Mouse (Mus musculus): ENCODE results near the gene Olfr1288. TPM values are rescaled to one million over a fixed set of nuclear protein-coding genes. Genes with fewer than 3 reads are reported as not detected.

Olfr1288 gene
- polyA plus RNA-seq (2015; fragmentation: Nextera tagmentation; extraction: Ambion mirVana): not detected in 2 replicates

DNA sequence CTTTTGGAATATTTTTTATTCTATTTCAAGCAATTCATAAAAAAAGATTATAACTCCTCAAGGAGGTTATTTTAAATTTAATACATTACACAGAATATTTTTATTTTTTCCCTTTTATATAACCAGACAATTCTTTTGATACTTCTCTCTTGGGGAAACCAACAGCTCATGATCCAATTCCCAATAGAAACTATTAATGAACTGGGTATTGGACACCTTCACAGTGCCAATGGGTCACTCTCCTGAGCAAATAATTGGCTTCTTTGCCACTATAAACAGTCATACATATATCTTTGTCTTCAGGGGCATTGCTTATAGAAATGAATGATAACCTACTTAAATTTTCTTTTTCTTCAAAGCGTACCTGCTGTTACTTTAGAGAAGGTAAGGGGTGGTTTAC lies at the start of gene Olfr1288:
Olfr1288 (plus strand) TSS at position 301 of the 400 bp plus-strand sequence.
- no peak within 1 kb of the TSS for H3K4me2 ChIP-seq (replicated peaks)
- no peaks in the 10 kb centered on the region for H3K36me3 ChIP-seq
- H3K4me1 ChIP-seq (replicated peaks): no peaks in the 10 kb centered on the region
- no peaks in the 10 kb centered on the region for H3K9me3 ChIP-seq
- no peak within 1 kb of the TSS for H3K9ac ChIP-seq
- no peaks in the 10 kb centered on the region for H3K27me3 ChIP-seq (replicated peaks)
- H3K4me3 ChIP-seq (replicated peaks): no peak within 1 kb of the TSS
- no peak within 1 kb of the TSS for H3K27ac ChIP-seq
- 91% methylated on average over 1 of the region's 1 CpGs for WGBS
- ATAC-seq: no peak

DNA sequence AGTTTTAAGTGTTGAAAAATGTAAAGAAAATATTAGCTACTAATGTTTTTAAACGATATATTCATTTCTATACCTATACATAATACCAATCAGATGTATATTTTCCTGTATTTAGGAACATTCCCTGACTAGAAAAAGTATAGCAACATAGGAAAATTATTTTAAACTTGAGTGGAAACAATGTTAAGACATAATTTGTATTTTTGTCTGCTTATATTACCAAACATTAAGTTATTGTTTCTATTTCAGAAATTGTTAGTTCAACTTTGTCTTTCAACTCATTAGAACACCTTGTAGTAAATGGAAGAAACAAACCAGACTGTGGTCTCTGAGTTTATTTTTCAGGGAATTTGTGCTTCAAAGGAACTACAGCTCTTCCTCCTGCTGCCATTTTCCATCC lies 25.1 kb upstream of the Olfr1288 start, which contains the start of gene Olfr1287:
Olfr1287 (plus strand) TSS at position 301 of the 400 bp plus-strand sequence.
- H3K27me3 ChIP-seq (replicated peaks): no peaks in the 10 kb centered on the region
- no peaks in the 10 kb centered on the region for H3K36me3 ChIP-seq
- no peaks in the 10 kb centered on the region for H3K9me3 ChIP-seq
- no peak within 1 kb of the TSS for H3K27ac ChIP-seq
- H3K9ac ChIP-seq: no peak within 1 kb of the TSS
- ATAC-seq: no peak
- H3K4me3 ChIP-seq (replicated peaks): no peak within 1 kb of the TSS
- no peak within 1 kb of the TSS for H3K4me2 ChIP-seq (replicated peaks)
- WGBS: 81% methylated on average over 1 of the region's 1 CpGs
- no peaks in the 10 kb centered on the region for H3K4me1 ChIP-seq (replicated peaks)

DNA sequence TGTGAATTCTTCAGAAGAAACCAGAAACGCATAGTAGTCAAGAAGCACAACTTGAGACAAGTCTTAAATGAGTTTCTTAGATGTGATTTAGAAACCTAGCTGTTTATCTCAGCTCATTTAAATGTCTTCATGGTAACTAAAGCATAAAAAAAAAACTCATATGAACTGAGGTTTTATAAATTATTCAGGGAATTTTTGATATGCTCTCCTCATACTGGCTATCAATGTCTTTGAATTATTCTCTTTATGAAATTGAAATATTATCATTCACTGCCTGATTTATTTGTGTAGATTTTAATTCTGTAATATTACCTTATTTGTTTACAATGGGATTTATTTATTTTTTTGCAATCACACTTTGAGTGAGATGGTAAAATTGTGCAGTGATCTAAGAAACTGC lies 6.6 kb downstream of the Olfr1288 start, which contains the start of gene Olfr1289:
Olfr1289 (plus strand) TSS at position 301 of the 400 bp plus-strand sequence.
- no peak within 1 kb of the TSS for H3K27ac ChIP-seq
- H3K9me3 ChIP-seq: no peaks in the 10 kb centered on the region
- H3K4me1 ChIP-seq (replicated peaks): no peaks in the 10 kb centered on the region
- 68% methylated on average over 1 of the region's 1 CpGs for WGBS
- no peak for ATAC-seq
- no peak within 1 kb of the TSS for H3K4me2 ChIP-seq (replicated peaks)
- H3K9ac ChIP-seq: no peak within 1 kb of the TSS
- no peaks in the 10 kb centered on the region for H3K36me3 ChIP-seq
- no peaks in the 10 kb centered on the region for H3K27me3 ChIP-seq (replicated peaks)
- no peak within 1 kb of the TSS for H3K4me3 ChIP-seq (replicated peaks)

DNA sequence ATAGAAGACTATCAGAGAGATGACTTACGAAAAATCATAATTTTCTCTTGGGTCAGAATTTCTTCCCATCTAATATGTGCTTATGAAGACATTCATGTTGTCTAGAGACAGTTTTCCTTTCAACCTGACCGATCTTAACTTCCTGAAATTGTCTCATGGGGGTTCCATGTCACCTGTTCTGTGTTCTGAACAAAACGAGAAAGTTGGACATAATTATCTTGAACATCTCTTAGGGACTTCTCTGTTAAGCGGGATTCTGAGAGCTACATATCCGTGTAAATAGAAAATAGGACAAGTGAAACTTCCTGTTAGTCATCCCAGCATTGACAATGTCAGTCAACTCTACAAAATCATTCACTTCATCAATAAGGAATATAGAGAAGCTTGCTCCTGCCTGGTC lies 19.8 kb downstream of the Olfr1288 start, which contains the start of gene Olfr1290:
Olfr1290 (minus strand) TSS at position 101 of the 400 bp plus-strand sequence.
- ATAC-seq: no peak
- WGBS: 79% methylated on average over 5 of the region's 5 CpGs
- no peak within 1 kb of the TSS for H3K4me3 ChIP-seq (replicated peaks)

DNA sequence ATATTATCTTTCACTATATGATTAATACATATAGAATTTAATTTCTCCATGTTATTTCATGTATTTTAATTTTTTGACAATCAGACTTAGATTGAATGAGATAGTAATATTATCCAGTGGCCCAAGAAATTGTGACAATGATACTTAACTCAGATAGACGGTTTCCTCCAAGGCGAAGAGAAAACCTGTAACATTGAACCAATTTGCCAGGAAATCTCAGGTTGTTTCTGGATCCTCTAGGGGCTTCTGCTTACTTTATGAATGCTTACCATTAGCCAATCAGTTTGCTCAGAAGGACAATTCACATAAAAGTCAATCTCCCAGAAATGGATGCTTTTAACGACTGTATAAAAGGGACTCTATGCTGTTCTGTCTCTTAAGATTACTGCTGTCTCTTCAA lies 23.0 kb downstream of the Olfr1288 start, which contains the start of gene Olfr1291-ps1:
Olfr1291-ps1 (plus strand) TSS at position 301 of the 400 bp plus-strand sequence.
- no peaks in the 10 kb centered on the region for H3K27me3 ChIP-seq (replicated peaks)
- 91% methylated on average over 3 of the region's 3 CpGs for WGBS
- H3K4me2 ChIP-seq (replicated peaks): no peak within 1 kb of the TSS
- H3K9me3 ChIP-seq: no peaks in the 10 kb centered on the region
- no peaks in the 10 kb centered on the region for H3K4me1 ChIP-seq (replicated peaks)
- no peak within 1 kb of the TSS for H3K4me3 ChIP-seq (replicated peaks)
- ATAC-seq: no peak
- no peaks in the 10 kb centered on the region for H3K36me3 ChIP-seq
- no peak within 1 kb of the TSS for H3K27ac ChIP-seq
- H3K9ac ChIP-seq: no peak within 1 kb of the TSS

More for the DNA sequence above, 19.8 kb downstream of the Olfr1288 start, which contains the start of gene Olfr1290:
- H3K27me3 ChIP-seq (replicated peaks): no peaks in the 10 kb centered on the region
- H3K4me2 ChIP-seq (replicated peaks): no peak within 1 kb of the TSS
- H3K36me3 ChIP-seq: no peaks in the 10 kb centered on the region
- no peak within 1 kb of the TSS for H3K9ac ChIP-seq
- H3K4me1 ChIP-seq (replicated peaks): no peaks in the 10 kb centered on the region
- no peaks in the 10 kb centered on the region for H3K9me3 ChIP-seq
- H3K27ac ChIP-seq: no peak within 1 kb of the TSS

DNA sequence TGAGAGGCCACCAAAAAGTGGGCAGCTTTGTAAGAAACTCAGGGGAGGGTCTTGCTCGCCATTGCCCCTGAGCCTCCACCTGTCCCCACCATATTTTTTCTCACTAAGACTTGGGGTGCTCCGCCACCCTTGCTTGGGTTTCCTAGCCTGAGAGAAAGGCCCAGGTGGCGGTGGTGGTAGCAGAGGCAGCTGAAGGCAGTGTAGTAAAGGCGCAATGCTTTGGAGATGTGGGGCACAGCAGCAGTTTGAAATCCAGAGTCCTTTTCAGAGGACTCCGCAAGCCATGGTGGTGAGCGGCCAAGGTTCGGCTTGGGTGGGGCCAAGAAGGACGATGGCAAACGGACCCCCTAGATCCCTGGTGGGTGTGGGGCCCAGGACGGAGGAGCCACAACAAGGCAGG lies 43.5 kb downstream of the Olfr1288 start:
- Histone ChIP-seq H3K4me3 (replicated peaks) (no peak overlapping the region), H3K36me3 (no peaks in the 10 kb centered on the region), H3K9ac (no peak overlapping the region), H3K27me3 (replicated peaks) (no peaks in the 10 kb centered on the region), H3K9me3 (no peaks in the 10 kb centered on the region), H3K27ac (no peak overlapping the region), H3K4me2 (replicated peaks) (no peak overlapping the region), H3K4me1 (replicated peaks) (no peaks in the 10 kb centered on the region)
- ATAC-seq: no peak
- 91% methylated on average over 10 of the region's 10 CpGs for WGBS

DNA sequence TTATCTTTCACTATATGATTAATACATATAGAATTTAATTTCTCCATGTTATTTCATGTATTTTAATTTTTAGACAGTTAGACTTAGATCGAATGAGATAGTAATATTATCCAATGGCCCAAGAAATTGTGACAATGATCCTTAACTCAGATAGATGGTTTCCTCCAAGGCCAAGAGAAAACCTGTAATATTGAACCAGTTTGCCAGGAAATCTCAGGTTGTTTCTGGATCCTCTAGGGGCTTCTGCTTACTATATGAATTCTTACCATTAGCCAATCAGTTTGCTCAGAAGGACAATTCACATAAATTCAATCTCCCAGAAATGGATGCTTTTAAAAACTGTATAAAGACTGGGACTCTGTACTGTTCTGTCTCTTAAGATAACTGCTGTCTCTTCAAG lies 51.0 kb downstream of the Olfr1288 start, which contains the start of gene Olfr1293-ps:
Olfr1293-ps (plus strand) TSS at position 301 of the 400 bp plus-strand sequence.
- Histone ChIP-seq H3K27ac (no peak within 1 kb of the TSS), H3K4me2 (replicated peaks) (no peak within 1 kb of the TSS), H3K36me3 (no peaks in the 10 kb centered on the region), H3K27me3 (replicated peaks) (no peaks in the 10 kb centered on the region), H3K4me1 (replicated peaks) (no peaks in the 10 kb centered on the region), H3K4me3 (replicated peaks) (no peak within 1 kb of the TSS), H3K9me3 (no peaks in the 10 kb centered on the region), H3K9ac (no peak within 1 kb of the TSS)
- ATAC-seq: no peak
- WGBS: 85% methylated on average over 1 of the region's 1 CpGs

Other genes starting within 250 kb of the Olfr1288 start
- gene 4930430A15Rik, start 244.5 kb upstream of the Olfr1288 start, polyA plus RNA-seq (2015; fragmentation: Nextera tagmentation; extraction: Ambion mirVana): not detected in 2 replicates
- not detected in 2 replicates for gene Olfr1275, start 238.8 kb upstream of the Olfr1288 start, polyA plus RNA-seq (2015; fragmentation: Nextera tagmentation; extraction: Ambion mirVana)
- not detected in 2 replicates for gene Olfr1276, start 219.6 kb upstream of the Olfr1288 start, polyA plus RNA-seq (2015; fragmentation: Nextera tagmentation; extraction: Ambion mirVana)
- not detected in 2 replicates for gene Olfr1277, start 200.0 kb upstream of the Olfr1288 start, polyA plus RNA-seq (2015; fragmentation: Nextera tagmentation; extraction: Ambion mirVana)
- not detected in 2 replicates for gene Olfr1278, start 184.0 kb upstream of the Olfr1288 start, polyA plus RNA-seq (2015; fragmentation: Nextera tagmentation; extraction: Ambion mirVana)
- gene Olfr1279, start 173.5 kb upstream of the Olfr1288 start, polyA plus RNA-seq (2015; fragmentation: Nextera tagmentation; extraction: Ambion mirVana): not detected in 2 replicates
- gene Olfr1280, start 160.1 kb upstream of the Olfr1288 start, polyA plus RNA-seq (2015; fragmentation: Nextera tagmentation; extraction: Ambion mirVana): not detected in 2 replicates
- not detected in 2 replicates for gene Olfr1281, start 147.6 kb upstream of the Olfr1288 start, polyA plus RNA-seq (2015; fragmentation: Nextera tagmentation; extraction: Ambion mirVana)
- not detected in 2 replicates for gene Olfr1282, start 138.0 kb upstream of the Olfr1288 start, polyA plus RNA-seq (2015; fragmentation: Nextera tagmentation; extraction: Ambion mirVana)
- gene Olfr1283, start 107.3 kb upstream of the Olfr1288 start, polyA plus RNA-seq (2015; fragmentation: Nextera tagmentation; extraction: Ambion mirVana): not detected in 2 replicates
- gene Olfr1284, start 98.6 kb upstream of the Olfr1288 start, polyA plus RNA-seq (2015; fragmentation: Nextera tagmentation; extraction: Ambion mirVana): not detected in 2 replicates
- gene Olfr1286, start 51.0 kb upstream of the Olfr1288 start, polyA plus RNA-seq (2015; fragmentation: Nextera tagmentation; extraction: Ambion mirVana): not detected in 2 replicates
- not detected in 2 replicates for gene Olfr1287, start 25.0 kb upstream of the Olfr1288 start, polyA plus RNA-seq (2015; fragmentation: Nextera tagmentation; extraction: Ambion mirVana)
- gene Olfr1289, start 6.7 kb downstream of the Olfr1288 start, polyA plus RNA-seq (2015; fragmentation: Nextera tagmentation; extraction: Ambion mirVana): not detected in 2 replicates
- gene Olfr1290, start 19.7 kb downstream of the Olfr1288 start, polyA plus RNA-seq (2015; fragmentation: Nextera tagmentation; extraction: Ambion mirVana): not detected in 2 replicates
- gene Olfr1291-ps1, start 23.1 kb downstream of the Olfr1288 start, polyA plus RNA-seq (2015; fragmentation: Nextera tagmentation; extraction: Ambion mirVana): not detected in 2 replicates
- not detected in 2 replicates for gene Olfr1293-ps, start 51.1 kb downstream of the Olfr1288 start, polyA plus RNA-seq (2015; fragmentation: Nextera tagmentation; extraction: Ambion mirVana)
- not detected in 2 replicates for gene Olfr1294, start 66.2 kb downstream of the Olfr1288 start, polyA plus RNA-seq (2015; fragmentation: Nextera tagmentation; extraction: Ambion mirVana)
- gene Olfr1295, start 95.6 kb downstream of the Olfr1288 start, polyA plus RNA-seq (2015; fragmentation: Nextera tagmentation; extraction: Ambion mirVana): not detected in 2 replicates
- gene Olfr1297, start 152.4 kb downstream of the Olfr1288 start, polyA plus RNA-seq (2015; fragmentation: Nextera tagmentation; extraction: Ambion mirVana): not detected in 2 replicates
- gene Olfr1298, start 175.1 kb downstream of the Olfr1288 start, polyA plus RNA-seq (2015; fragmentation: Nextera tagmentation; extraction: Ambion mirVana): not detected in 2 replicates
- not detected in 2 replicates for gene Olfr1299, start 187.3 kb downstream of the Olfr1288 start, polyA plus RNA-seq (2015; fragmentation: Nextera tagmentation; extraction: Ambion mirVana)